Mouse (Mus musculus) liver, embryonic 14.5 days (tissue): ENCODE results near the gene Gm49322. TPM values are rescaled to one million over a fixed set of nuclear protein-coding genes. Genes with fewer than 3 reads are reported as not detected.
A peak's percentile ranks its signal among the peaks of the same experiment; 100 is the strongest.

ENCODE experiments used
- ATAC-seq: fragments of 200-750 bp; cut with Nextera tagmentation; 2 replicates; pipeline ENCODE4 v1.8.0; 2017; ENCODE audit warnings: moderate number of reproducible peaks, mild to moderate bottlenecking, moderate library complexity; ENCODE audit not compliant: insufficient read depth
- DNase-seq, 3 experiments: peaks; one replicate each; pipeline ENCODE4 v3.0.0-alpha.2; 2012 to 2013; ENCODE audit warnings: low read depth in 3 of 3, low spot score in 3 of 3
- H3K27ac ChIP-seq: fragments of 300-500 bp; sonication (generic); 2 replicates; pipeline ENCODE4 v1.5.1; 2014; ENCODE audit warnings: moderate library complexity, mild to moderate bottlenecking, control low read depth, inconsistent platforms
- H3K27me3 ChIP-seq: fragments of 300-500 bp; sonication (generic); 2 replicates; pipeline ENCODE4 v1.6.1; 2014; ENCODE audit warnings: mild to moderate bottlenecking, low read length, moderate library complexity; ENCODE audit not compliant: control insufficient read depth, insufficient read depth
- H3K36me3 ChIP-seq: fragments of 300-500 bp; sonication (generic); replicated peaks from 2 replicates; pipeline ENCODE4 v1.6.1; 2014; ENCODE audit warnings: low read depth; ENCODE audit not compliant: control insufficient read depth, insufficient read depth
- H3K4me1 ChIP-seq, 2 experiments: fragments of 200-500 bp in 1 of 2; fragments of 300-500 bp in 1 of 2; sonication (generic) in 1 of 2; replicated peaks; 2 replicates each; pipeline ENCODE4 v1.6.1; 2012 to 2014; ENCODE audit warnings: antibody characterized with exemption in 1 of 2, inconsistent platforms in 1 of 2, low read length in 1 of 2; ENCODE audit not compliant: control insufficient read depth in 2 of 2, insufficient read depth in 2 of 2
- H3K4me2 ChIP-seq: fragments of 300-500 bp; sonication (generic); 2 replicates; pipeline ENCODE4 v1.6.1; 2014; ENCODE audit warnings: low read depth, mild to moderate bottlenecking, control low read depth, moderate library complexity
- H3K4me3 ChIP-seq, 2 experiments: fragments of 200-500 bp in 1 of 2; fragments of 300-500 bp in 1 of 2; sonication (generic) in 1 of 2; 2 replicates each; pipeline ENCODE4 v1.5.1; 2012 to 2014; ENCODE audit warnings: low read depth in 2 of 2, low read length in 2 of 2, mild to moderate bottlenecking in 2 of 2, control low read depth in 1 of 2, inconsistent platforms in 1 of 2, moderate library complexity in 1 of 2; ENCODE audit not compliant: insufficient read depth in 1 of 2
- H3K9ac ChIP-seq: fragments of 300-500 bp; sonication (generic); replicated peaks from 2 replicates; pipeline ENCODE4 v1.6.1; 2014; ENCODE audit warnings: mild to moderate bottlenecking, control low read depth, moderate library complexity
- H3K9me3 ChIP-seq: fragments of 300-500 bp; sonication (generic); 2 replicates; pipeline ENCODE4 v1.6.1; 2016; ENCODE audit warnings: low read length, mixed read lengths; ENCODE audit not compliant: control insufficient read depth
- CTCF ChIP-seq: IDR thresholded peaks from 2 replicates; pipeline ENCODE4 v1.5.1; 2016; ENCODE audit warnings: antibody characterized with exemption, low read depth, control low read depth
- EP300 ChIP-seq: IDR thresholded peaks from 2 replicates; pipeline ENCODE4 v1.6.1; 2016; ENCODE audit warnings: antibody characterized with exemption, low read depth
- WGBS: fragments of 180-500 bp; shearing (Covaris S2); extraction: QIAGEN DNeasy Blood & Tissue Kit; methylation state at CpG from one replicate; pipeline ENCODE4 v1.1.7; 2014; ENCODE audit not compliant: insufficient replicate concordance; 5-methylcytosine and 5-hydroxymethylcytosine counted together
- polyA plus RNA-seq, 2 experiments: library from polyadenylated mRNA; depleted of rRNA in 1 of 2; stranded (reverse) in 1 of 2; unstranded in 1 of 2; fragments of >200 nt; fragmentation: Nextera tagmentation in 1 of 2; extraction: Ambion mirVana in 1 of 2; gene quantifications; 2 replicates each; pipeline versions ENCODE4 v1.2.1 to v1.2.3; 2012 to 2014

The Gm49322 gene
- polyA plus RNA-seq, 2 experiments: 0.19 to 1.2 TPM

DNA sequence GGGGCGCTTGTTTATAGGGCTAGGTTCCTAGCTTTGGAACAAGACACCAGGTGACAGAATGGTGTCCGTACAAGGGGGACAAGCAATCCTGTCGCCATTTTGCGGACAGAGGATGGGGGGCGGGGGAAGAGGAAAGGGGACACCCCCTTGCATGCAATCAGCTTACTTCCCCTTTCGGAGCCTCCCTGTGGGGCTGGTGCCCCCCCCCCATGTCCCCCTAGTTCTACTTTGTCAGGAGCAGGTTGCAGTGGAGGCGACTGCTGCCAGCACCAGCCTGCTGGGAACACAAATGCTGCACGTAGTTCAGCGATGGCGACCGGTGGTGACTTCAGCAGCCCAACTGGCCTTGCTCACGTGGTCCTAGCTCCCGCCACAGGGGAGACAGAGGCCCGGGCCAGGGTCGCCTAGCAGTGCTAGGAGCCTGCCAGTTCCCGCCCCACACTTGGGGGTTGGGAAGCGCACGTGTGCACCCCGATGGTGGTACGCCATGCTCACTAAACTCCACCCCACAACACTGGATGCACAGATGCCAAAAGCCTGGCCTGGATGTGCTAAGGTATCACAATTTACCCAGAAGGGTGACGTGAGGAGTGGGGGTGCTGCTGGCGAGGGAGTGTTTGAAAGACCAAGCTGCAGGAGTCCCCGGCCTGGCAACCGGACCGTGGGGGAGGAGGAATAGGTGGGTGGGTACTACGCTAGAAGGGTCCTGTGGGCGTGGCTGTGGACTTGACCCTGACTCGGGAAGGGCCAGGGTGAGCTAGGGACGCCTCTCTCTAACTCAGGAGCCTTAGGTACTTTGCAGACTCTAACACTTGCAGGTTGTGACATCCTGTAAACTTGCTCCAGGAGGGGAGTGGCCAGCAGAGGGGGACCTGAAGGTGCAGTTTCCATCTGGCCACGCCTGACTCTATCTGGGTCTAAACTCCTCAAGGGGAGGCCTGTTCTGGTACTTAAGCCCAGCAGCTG is 34.7 kb upstream of the Gm49322 start:
- Histone ChIP-seq H3K4me1 (peaks cover 57 to 64% of the 10 kb centered on the region in 2 experiments), H3K36me3 (peaks cover 18% of the 10 kb centered on the region), H3K27me3 (no peaks in the 10 kb centered on the region), H3K9me3 (no peaks in the 10 kb centered on the region), H3K9ac (peak overlapping the region; percentile 87), H3K27ac (peak overlapping the region; percentile 99), H3K4me3 (peak overlapping the region; percentile 69 to 90), H3K4me2 (peak overlapping the region; percentile 77)
- TF ChIP-seq EP300 (no peak), CTCF (peak; percentile 35)
- 9% methylated on average over 30 of the region's 30 CpGs for WGBS
- DNase-seq (no peak), ATAC-seq (peak; percentile 51)

DNA sequence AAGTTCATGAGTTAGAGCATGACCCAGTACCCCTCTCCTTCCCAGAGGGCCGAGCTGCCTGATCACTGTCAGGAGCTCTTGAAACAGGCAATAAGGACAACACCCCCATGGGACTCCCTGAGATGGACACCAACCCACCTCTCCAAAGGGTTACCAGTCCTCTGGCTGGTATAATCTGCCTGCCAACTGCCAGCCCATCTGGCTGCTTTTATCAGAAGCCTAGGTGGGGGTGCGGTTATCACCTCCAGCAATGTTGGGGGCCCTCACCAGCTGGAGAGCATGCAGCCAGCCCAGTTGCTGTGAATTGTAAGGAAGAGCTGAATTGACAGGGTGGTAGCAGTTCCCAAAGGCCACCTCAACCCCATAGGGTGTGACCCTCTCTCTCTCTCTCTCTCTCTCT is 33.3 kb upstream of the Gm49322 start:
- peak; percentile 77 to 81 (median 79) for DNase-seq
- Histone ChIP-seq H3K9ac (peak overlapping the region; percentile 87), H3K27ac (peak overlapping the region; percentile 99), H3K4me1 (peaks cover 54 to 60% of the 10 kb centered on the region in 2 experiments), H3K27me3 (no peaks in the 10 kb centered on the region), H3K4me2 (peak overlapping the region; percentile 77), H3K4me3 (peak overlapping the region; percentile 69 to 90), H3K36me3 (peaks cover 18% of the 10 kb centered on the region), H3K9me3 (no peaks in the 10 kb centered on the region)
- no peak for TF ChIP-seq EP300
- TF ChIP-seq CTCF: no peak
- WGBS: 19% methylated on average over 2 of the region's 2 CpGs
- ATAC-seq: peak; percentile 45

DNA sequence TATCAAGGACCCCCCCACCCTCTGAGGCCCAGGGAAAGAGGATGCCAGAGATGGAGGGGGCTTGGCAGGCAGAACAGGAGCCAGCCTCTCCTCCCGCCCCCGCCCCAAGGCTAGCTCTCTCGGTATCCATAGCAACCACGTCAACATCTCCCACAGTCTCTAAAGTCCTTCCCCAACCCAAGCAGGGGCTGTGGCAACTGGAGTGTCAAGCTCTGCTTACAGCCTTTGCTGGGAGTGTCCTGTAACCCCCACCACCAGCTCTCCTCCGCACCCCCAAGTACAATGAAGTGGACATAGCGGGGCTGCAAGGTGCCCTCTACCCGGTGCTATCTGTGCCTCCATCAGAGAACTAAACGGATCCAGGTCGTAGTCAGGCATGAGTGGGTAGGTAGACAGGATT is 31.9 kb upstream of the Gm49322 start:
- Histone ChIP-seq H3K4me1 (peaks cover 56 to 68% of the 10 kb centered on the region in 2 experiments), H3K9ac (peak overlapping the region; percentile 87), H3K27me3 (no peaks in the 10 kb centered on the region), H3K9me3 (no peaks in the 10 kb centered on the region), H3K4me2 (peak overlapping the region; percentile 77), H3K36me3 (peaks cover 4% of the 10 kb centered on the region; the same call in 1 of the 2 replicates), H3K4me3 (peak overlapping the region; percentile 17 to 69), H3K27ac (peak overlapping the region; percentile 99)
- no peak for ATAC-seq
- WGBS: 50% methylated on average over 9 of the region's 9 CpGs
- no peak for TF ChIP-seq CTCF
- no peak for TF ChIP-seq EP300
- no peak for DNase-seq

DNA sequence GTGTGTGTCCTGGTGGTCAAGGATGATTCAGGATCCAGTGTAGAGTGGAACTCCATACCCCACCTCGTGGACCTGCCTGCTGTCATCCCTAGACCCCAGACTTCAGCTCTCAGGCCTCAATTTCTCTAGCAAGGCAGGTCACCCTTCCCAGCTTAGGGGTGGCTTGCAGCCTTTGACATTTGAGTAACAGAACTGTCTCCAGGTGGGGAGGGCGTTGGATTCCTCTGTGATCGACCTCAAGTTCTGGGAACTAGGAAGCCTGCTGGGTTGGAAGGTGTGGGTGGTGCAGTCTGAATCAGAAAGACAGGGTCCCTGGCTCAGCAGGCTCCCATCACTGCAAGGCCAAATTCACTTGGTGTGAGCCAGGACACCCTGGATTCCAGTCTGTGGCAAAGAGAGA is 30.9 kb upstream of the Gm49322 start:
- Histone ChIP-seq H3K27me3 (no peaks in the 10 kb centered on the region), H3K4me3 (peak overlapping the region; percentile 69 to 95), H3K27ac (peak overlapping the region; percentile 99), H3K4me1 (peaks cover 58 to 72% of the 10 kb centered on the region in 2 experiments), H3K9me3 (no peaks in the 10 kb centered on the region), H3K36me3 (peaks cover 4% of the 10 kb centered on the region; the same call in 1 of the 2 replicates), H3K4me2 (peak overlapping the region; percentile 77), H3K9ac (peak overlapping the region; percentile 87)
- no peak for ATAC-seq
- WGBS: 46% methylated on average over 3 of the region's 3 CpGs
- DNase-seq: no peak
- TF ChIP-seq EP300 (no peak), CTCF (no peak)

DNA sequence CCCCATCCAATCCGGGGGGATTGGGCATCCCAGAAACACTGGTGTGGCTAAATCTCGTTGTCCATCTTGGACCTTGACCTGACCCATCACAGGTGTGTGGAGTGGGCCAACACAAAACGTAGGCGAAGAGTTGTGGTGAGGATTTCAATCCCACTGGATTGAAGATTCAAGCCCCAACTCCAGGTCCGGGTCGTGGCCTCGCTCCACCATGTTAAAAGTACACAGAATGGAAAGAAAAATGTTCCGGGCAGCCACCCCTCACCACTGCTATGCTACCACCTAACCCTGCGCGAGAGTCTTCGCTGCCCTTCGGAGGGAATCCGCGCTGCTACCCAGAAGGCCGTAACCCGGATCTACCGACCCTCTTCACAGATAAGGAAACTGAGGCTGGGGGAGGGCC is 29.9 kb upstream of the Gm49322 start:
- no peak for TF ChIP-seq CTCF
- TF ChIP-seq EP300: no peak
- WGBS: 5% methylated on average over 17 of the region's 17 CpGs
- DNase-seq (no peak), ATAC-seq (no peak)
- Histone ChIP-seq H3K4me1 (peaks cover 55 to 65% of the 10 kb centered on the region in 2 experiments), H3K4me3 (peak overlapping the region; percentile 69 to 95), H3K27me3 (no peaks in the 10 kb centered on the region), H3K9me3 (no peaks in the 10 kb centered on the region), H3K27ac (peak overlapping the region; percentile 99), H3K36me3 (peaks cover 4% of the 10 kb centered on the region; the same call in 1 of the 2 replicates), H3K9ac (peak overlapping the region; percentile 87), H3K4me2 (peak overlapping the region; percentile 77)
